Mouse (Mus musculus): ENCODE data around the gene Exoc7. TPM values are rescaled to one million over a fixed set of nuclear protein-coding genes. Genes with fewer than 3 reads are reported as not detected.

Gene Exoc7
- polyA plus RNA-seq, 1 experiment: 61.2 TPM

DNA sequence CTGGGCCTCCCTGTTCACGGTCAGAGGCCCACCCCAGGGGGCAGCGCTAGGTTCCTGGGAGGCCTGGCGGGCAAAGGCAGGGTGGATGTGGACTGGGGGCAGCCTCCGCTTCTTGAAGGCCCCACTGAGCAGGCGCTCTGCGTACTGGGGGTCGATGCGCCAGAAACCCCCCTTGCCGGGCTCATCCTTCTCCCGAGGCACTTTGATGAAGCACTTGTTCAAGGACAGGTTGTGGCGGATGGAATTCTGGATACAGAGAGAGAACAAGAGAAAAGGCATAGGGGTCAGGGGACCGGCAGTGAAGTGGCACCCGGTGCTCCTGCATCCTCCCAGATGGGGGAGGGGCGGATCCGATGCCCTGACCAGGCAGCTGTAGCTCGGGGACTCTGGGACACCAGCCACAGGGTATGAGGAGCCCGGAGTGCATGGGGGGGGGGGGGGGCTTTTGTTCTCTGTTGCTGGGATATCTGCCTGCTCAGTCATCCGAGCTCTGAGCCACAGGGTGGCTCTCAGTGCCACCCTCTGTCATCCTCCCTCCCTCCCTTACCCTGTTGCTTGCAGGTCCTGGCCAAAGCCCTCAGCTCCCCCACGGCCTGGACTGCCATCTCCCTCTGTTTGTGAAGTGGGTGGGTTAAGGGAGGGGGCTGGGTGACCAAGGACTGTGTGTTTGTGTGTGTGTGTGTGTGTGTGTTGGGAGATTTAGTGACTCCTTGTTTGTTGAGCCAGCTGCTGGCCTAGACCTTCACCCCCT is 25.4 kb upstream of the Exoc7 start:
- no peaks in the 10 kb centered on the region for H3K4me1 ChIP-seq (ENCODE audit: control insufficient read depth, insufficient read depth, insufficient read length, low read length)
- H3K27ac ChIP-seq (replicated peaks; ENCODE audit: low read depth, low read length): no peak overlapping the region
- H3K4me3 ChIP-seq (ENCODE audit: insufficient read depth, low read depth, low read length): no peak overlapping the region

DNA sequence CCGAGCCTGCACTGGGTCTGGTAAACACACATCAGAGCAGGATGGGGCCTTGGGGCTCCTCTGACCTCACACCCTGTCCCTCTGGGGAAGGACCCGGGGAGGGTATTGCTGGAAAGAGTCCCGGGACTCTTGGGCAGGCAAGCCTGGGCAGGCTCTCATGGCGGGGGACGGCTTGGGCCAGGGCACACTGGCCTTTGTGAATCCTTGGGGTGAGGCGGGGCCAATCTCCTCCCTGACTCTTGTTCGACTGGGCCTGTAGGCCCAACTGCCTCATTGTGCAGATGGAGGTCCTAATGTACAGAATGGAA is 23.1 kb upstream of the Exoc7 start:
- Histone ChIP-seq H3K27ac (replicated peaks; ENCODE audit: low read depth, low read length) (no peak overlapping the region), H3K4me3 (ENCODE audit: insufficient read depth, low read depth, low read length) (no peak overlapping the region), H3K4me1 (ENCODE audit: control insufficient read depth, insufficient read depth, insufficient read length, low read length) (no peaks in the 10 kb centered on the region)

- H3K27ac ChIP-seq (replicated peaks; ENCODE audit: low read depth, low read length): no peak overlapping the region
- no peaks in the 10 kb centered on the region for H3K4me1 ChIP-seq (ENCODE audit: control insufficient read depth, insufficient read depth, insufficient read length, low read length)
- no peak overlapping the region for H3K4me3 ChIP-seq (ENCODE audit: insufficient read depth, low read depth, low read length)
These were observed 22.5 kb upstream of the Exoc7 start for GRCm38 (mm10) chr11:116329314-116330210.

DNA sequence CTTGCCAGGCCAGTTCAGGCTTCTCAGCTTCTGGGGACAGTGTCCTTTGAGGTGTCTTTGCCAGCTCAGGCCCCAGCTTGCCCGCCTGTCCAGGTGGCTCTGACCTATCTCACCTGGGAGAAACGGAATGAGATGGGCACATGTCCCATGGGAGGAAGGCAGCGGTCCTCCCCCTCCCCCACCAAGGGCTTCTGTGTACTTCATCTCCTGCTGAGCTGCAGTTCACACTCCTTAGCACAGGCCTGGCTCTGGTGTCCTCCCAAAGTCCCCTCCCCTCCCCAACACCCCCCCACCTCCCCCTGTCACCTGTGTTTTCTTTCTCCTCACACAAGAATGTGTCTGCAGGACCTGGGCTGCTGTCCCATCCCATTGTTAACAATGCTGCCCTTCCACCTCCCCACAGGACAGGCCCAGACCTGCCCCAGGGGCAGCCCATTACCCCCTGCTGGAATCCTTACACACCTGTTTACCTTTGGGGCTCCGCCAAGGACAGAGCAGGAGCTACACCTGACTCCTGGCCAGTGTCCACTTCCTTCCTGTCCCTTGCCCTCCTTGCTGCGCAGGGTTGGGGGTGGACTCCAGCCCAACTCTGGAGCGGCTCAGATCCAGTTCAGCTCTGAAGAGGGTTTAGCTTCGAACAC is 20.1 kb upstream of the Exoc7 start:
- H3K27ac ChIP-seq (replicated peaks; ENCODE audit: low read depth, low read length): no peak overlapping the region
- no peaks in the 10 kb centered on the region for H3K4me1 ChIP-seq (ENCODE audit: control insufficient read depth, insufficient read depth, insufficient read length, low read length)
- H3K4me3 ChIP-seq (ENCODE audit: insufficient read depth, low read depth, low read length): no peak overlapping the region

DNA sequence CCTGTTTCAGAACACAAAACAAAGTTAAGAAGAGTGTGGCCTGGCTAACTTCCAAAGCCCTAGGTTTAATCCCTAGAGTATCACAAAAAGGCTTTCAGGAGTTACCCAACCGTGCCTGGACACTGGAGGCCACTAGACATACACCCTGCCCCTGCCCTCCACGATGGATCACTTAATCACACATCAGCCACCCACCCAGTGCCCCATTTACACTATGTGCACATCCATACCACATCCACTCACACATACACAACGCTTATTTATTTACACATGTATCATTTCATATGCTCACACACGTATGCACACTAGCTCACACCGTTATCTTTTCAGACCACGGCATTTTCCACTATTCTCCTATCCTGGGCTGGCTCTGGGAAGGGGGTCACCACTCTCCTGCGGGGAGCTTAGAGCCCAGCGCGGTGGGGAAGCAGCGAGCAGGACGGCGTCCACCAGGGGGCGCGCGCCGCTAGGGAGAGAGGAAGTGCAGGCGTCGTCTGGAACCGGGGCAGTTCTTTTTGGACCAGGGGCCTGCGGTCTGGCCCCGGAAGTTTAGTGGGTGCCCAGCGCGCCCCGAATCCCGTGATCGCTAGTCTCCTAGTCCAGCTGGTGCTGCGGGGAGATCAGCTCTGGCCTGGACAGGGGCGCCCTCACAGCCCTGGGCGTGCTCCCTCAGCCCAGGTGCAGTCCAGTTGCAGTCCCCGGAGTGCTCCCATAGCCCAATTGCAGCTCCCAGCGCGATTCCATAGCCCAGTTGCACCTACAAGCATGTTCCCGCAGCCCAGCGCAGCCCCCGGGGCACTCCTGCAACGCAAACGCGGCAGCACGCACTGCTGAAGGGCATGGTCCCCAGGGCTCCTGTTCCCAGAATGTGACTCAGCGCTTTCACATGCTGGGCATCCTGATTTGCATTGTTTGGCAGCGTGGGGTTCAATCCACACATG is 12.0 kb upstream of the Exoc7 start:
- H3K4me3 ChIP-seq (ENCODE audit: insufficient read depth, low read depth, low read length): peak overlapping the region; percentile 55
- H3K27ac ChIP-seq (replicated peaks; ENCODE audit: low read depth, low read length): no peak overlapping the region
- no peaks in the 10 kb centered on the region for H3K4me1 ChIP-seq (ENCODE audit: control insufficient read depth, insufficient read depth, insufficient read length, low read length)

- no peaks in the 10 kb centered on the region for H3K4me1 ChIP-seq (ENCODE audit: control insufficient read depth, insufficient read depth, insufficient read length, low read length)
- no peak overlapping the region for H3K27ac ChIP-seq (replicated peaks; ENCODE audit: low read depth, low read length)
- H3K4me3 ChIP-seq (ENCODE audit: insufficient read depth, low read depth, low read length): no peak overlapping the region
These were observed 5.3 kb upstream of the Exoc7 start for GRCm38 (mm10) chr11:116312359-116312758.

DNA sequence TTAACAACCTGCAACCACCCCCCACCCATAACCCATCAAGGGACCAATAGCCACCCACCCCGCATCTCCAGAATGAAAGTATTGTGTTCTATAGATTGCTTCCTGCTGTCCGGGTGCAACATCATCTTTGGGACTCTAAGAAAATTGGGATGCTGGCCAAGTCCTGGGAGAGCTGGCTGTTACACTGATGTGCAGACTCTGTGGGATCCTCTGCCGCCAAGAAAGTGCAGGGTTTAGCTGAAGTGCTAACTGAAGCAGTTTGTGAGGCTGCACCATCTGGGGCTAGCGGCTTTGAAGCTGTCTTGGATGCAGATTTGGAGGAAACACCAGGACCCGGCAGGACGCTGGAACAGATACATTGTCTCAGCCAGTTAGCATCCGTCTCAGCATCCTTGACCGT is 4.1 kb upstream of the Exoc7 start:
- Histone ChIP-seq H3K4me1 (ENCODE audit: control insufficient read depth, insufficient read depth, insufficient read length, low read length) (no peaks in the 10 kb centered on the region; the same call in 1 of the 2 replicates), H3K27ac (replicated peaks; ENCODE audit: low read depth, low read length) (no peak overlapping the region), H3K4me3 (ENCODE audit: insufficient read depth, low read depth, low read length) (no peak overlapping the region)

DNA sequence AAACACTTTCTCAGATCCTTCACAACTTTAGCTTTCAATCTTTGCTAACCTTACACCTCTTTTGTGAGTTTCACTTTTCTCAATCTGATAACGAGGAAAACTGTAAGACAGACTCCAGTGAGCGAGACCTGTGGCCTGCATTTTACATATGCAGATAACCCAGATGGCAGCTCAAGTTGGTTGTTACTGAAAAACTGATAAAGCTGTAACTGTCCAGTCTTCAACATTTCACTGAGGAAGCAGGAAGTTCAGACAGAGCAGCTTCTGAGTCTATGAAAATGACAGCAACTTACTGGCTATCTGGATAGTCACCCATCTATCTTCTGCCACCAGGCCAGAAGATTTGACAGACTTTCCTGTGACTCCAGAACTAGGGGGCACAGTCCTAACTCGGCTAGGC is 2.6 kb upstream of the Exoc7 start:
- Histone ChIP-seq H3K4me1 (ENCODE audit: control insufficient read depth, insufficient read depth, insufficient read length, low read length) (peaks cover 5% of the 10 kb centered on the region), H3K27ac (replicated peaks; ENCODE audit: low read depth, low read length) (no peak overlapping the region), H3K4me3 (ENCODE audit: insufficient read depth, low read depth, low read length) (no peak overlapping the region)

GRCm38 (mm10) chr11:116307762-116308531 is 914 bp upstream of the Exoc7 start:
- H3K27ac ChIP-seq (replicated peaks; ENCODE audit: low read depth, low read length): no peak overlapping the region
- H3K4me3 ChIP-seq (ENCODE audit: insufficient read depth, low read depth, low read length): no peak overlapping the region
- H3K4me1 ChIP-seq (ENCODE audit: control insufficient read depth, insufficient read depth, insufficient read length, low read length): peaks cover 5% of the 10 kb centered on the region

DNA sequence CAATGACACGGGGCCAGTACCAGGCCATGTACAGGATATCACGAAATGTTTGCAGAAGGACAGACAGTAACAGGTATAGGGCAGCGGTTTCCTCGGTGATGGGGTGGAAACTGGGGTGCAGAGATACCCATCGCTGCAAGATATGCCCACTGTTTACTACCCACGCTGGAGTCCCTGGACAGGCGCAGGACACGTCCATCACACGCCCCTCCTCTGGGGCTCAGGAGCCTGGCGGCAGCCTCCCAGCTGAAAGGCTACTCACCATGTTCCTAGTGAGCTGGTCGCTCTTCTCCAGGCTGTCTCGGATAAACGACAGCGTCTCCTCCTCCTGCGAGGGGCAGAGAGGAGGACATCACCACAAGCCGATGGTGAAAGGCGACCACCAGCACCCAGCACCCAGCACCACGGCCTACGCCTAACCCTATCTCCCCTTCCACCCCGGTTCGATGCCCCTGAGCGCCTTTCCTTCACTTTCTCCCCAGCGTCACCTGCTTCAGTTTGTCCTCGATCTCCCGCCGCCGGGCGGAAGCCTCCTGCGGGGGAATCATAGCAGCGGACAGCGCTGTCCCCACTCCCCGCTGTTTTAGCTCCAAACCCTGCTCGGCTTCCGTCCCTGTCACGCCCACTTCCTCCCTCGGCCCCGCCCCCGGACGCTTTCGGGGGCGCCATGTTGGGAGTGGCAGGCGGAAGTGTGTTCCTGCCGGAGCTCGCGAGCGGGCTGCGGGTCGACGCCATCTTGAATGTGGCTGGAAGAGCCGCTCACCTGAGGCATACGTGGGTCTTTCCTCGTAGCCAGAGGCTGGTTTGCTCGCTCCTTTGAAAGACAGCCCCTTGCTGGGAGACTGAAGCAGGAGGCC is 679 bp downstream of the Exoc7 start:
- Histone ChIP-seq H3K4me3 (ENCODE audit: insufficient read depth, low read depth, low read length) (peak overlapping the region; percentile 90), H3K4me1 (ENCODE audit: control insufficient read depth, insufficient read depth, insufficient read length, low read length) (peaks cover 5% of the 10 kb centered on the region), H3K27ac (replicated peaks; ENCODE audit: low read depth, low read length) (peak overlapping the region; percentile 14; the same call in 1 of the 2 replicates)

- H3K4me3 ChIP-seq (ENCODE audit: insufficient read depth, low read depth, low read length): no peak overlapping the region
- peaks cover 5% of the 10 kb centered on the region for H3K4me1 ChIP-seq (ENCODE audit: control insufficient read depth, insufficient read depth, insufficient read length, low read length)
These were observed 1.6 kb downstream of the Exoc7 start for GRCm38 (mm10) chr11:116305423-116305822.

DNA sequence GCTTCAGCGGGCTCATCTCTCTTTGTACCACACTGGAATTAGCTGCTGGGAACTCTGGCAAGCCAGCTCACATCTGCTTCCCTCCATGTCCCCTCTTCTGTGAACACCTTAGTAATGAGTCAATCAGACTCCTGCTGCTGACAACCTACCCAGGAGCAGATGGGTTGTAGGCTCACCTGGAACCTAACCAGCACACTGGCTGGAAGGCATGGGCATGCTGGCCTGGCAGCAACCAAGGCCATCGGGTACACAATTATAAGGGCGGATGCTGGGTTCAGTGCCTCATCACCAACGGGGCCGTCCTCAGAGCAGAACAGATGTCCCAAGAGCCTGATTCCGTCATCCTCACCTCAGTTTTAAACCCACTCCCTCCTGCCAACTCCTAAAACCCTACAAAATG is 8.4 kb downstream of the Exoc7 start:
- Histone ChIP-seq H3K4me1 (ENCODE audit: control insufficient read depth, insufficient read depth, insufficient read length, low read length) (no peaks in the 10 kb centered on the region), H3K27ac (replicated peaks; ENCODE audit: low read depth, low read length) (no peak overlapping the region), H3K4me3 (ENCODE audit: insufficient read depth, low read depth, low read length) (no peak overlapping the region)

More at GRCm38 (mm10) chr11:116305423-116305822, 1.6 kb downstream of the Exoc7 start:
- H3K27ac ChIP-seq (replicated peaks; ENCODE audit: low read depth, low read length): no peak overlapping the region

DNA sequence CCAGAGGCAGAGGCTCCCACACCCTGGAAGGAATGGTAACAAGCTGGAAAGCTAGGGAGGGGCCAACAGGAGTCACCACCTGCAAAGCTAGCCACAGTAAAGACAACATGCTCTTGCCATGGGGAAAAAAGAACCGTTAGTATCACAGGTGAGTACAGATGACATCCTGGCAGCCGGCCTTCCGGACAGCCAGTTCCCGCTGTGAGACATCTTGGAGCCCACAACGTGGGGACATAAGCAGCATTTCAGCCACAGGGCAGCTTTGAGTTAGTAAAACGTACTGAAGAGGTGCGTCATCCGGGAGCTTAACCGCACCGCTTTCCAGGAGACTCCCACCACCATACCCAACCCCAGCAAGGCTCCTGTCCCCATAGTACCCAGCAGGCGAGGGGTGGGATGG is 8.8 kb downstream of the Exoc7 start:
- H3K27ac ChIP-seq (replicated peaks; ENCODE audit: low read depth, low read length): no peak overlapping the region
- no peaks in the 10 kb centered on the region for H3K4me1 ChIP-seq (ENCODE audit: control insufficient read depth, insufficient read depth, insufficient read length, low read length)
- H3K4me3 ChIP-seq (ENCODE audit: insufficient read depth, low read depth, low read length): no peak overlapping the region
